Mouse (Mus musculus) liver (tissue): ENCODE data around the gene Gm4216.
"Not testable (repeated sequence)": the region's sequence is repeated elsewhere in the genome, so short reads cannot be mapped to it uniquely, and the experiment has no call there.

Experiments used
- DNase-seq: peaks from one replicate; pipeline ENCODE4 v3.0.0-alpha.2; 2020; ENCODE audit warnings: mixed read lengths

The Gm4216 gene

GRCm38 (mm10) chr7:23019823-23020222, at the start of gene Gm4216:
Gm4216 (minus strand) TSS chr7:23019923.
- DNase-seq, result not testable (repeated sequence)

DNA sequence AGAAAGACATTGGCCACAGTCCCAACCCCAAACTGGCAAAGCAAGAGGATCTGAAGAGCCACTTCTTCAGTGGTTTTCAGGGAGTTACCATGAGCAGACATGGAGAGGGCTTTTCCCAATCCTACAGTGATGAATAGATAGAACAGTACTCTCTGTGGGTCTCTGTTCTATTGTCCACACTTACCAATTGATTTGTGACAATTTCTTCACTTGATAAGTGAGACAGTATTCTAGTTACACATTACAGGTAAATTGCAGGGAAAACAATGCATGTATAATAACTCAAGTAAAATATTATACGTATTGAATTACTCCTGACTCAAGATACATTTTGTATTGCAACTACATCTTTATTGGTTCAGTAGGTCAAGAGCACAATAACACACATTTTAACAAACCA, 47.6 kb upstream of the Gm4216 start, which contains the start of gene Gm8720:
Gm8720 (minus strand) TSS at position 101 of the 400 bp plus-strand sequence.
- not testable (repeated sequence) for DNase-seq

DNA sequence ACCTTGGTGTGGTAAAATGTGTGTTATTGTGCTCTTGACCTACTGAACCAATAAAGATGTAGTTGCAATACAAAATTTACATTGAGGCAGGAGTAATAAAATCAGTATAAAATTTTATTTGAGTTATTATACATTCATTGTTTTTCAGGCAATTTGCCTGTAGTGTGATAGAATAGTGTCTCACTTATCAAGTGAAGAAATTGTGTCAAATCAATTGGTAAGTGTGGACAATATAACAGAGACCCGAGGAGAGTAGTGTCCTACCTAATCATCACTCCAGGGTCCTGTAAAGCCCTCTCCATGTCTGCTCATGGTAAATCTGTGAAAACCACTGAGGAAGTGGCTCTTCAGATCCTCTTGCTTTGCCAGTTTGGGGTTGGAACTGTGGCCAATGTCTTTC, 35.5 kb upstream of the Gm4216 start, which contains the start of gene Vmn1r163:
Vmn1r163 (plus strand) TSS at position 301 of the 400 bp plus-strand sequence.
- not testable (repeated sequence) for DNase-seq

DNA sequence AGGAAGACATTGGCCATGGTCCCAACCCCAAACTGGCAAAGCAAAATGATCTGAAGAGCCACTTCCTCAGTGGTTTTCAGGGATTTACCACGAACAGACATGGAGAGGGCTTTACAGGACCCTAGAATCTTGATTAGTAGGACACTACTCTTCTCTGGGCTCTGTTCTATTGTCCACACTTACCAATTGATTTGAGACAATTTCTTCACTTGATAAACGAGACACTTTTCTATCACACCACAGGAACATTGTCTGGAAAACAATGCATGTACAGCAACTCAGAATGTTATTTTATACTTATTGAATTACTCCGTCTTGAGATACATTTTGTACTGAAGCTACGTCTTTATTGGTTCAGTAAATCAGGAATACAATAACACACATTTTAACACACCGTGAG, 35.1 kb downstream of the Gm4216 start, which contains the start of gene Gm4214:
Gm4214 (minus strand) TSS at position 101 of the 400 bp plus-strand sequence.
- DNase-seq, result not testable (repeated sequence)
